Mouse (Mus musculus) midbrain, embryonic 14.5 days (tissue): ENCODE data around the gene Ube4a. TPM values are rescaled to one million over a fixed set of nuclear protein-coding genes. Genes with fewer than 3 reads are reported as not detected.
A peak's percentile ranks its signal among the peaks of the same experiment; 100 is the strongest.

Experiments
- ATAC-seq: fragments of 200-750 bp; cut with Nextera tagmentation; 2 replicates; pipeline ENCODE4 v1.8.0; 2017; ENCODE audit warnings: moderate number of reproducible peaks, moderate library complexity; ENCODE audit not compliant: low FRiP score, low TSS enrichment
- DNase-seq: peaks from one replicate; pipeline ENCODE4 v3.0.0-alpha.2; 2015
- H3K27ac ChIP-seq: fragments of 300-500 bp; sonication (generic); replicated peaks from 2 replicates; pipeline ENCODE4 v1.5.1; 2014; ENCODE audit warnings: mild to moderate bottlenecking, low read depth, low read length, moderate library complexity
- H3K27me3 ChIP-seq: fragments of 300-500 bp; sonication (generic); 2 replicates; pipeline ENCODE4 v1.6.1; 2014; ENCODE audit warnings: low read length, control low read depth, mixed read lengths; ENCODE audit not compliant: control insufficient read depth, insufficient read depth
- H3K36me3 ChIP-seq: fragments of 300-500 bp; sonication (generic); 2 replicates; pipeline ENCODE4 v1.6.1; 2014; ENCODE audit warnings: low read length, control low read depth; ENCODE audit not compliant: control insufficient read depth, insufficient read depth
- H3K4me1 ChIP-seq: fragments of 300-500 bp; sonication (generic); 2 replicates; pipeline ENCODE4 v1.6.1; 2014; ENCODE audit warnings: mild to moderate bottlenecking, antibody characterized with exemption, low read length, control low read depth; ENCODE audit not compliant: control insufficient read depth, insufficient read depth
- H3K4me2 ChIP-seq: fragments of 300-500 bp; sonication (generic); 2 replicates; pipeline ENCODE4 v1.6.1; 2014; ENCODE audit warnings: mild to moderate bottlenecking, low read length, moderate library complexity
- H3K4me3 ChIP-seq: fragments of 300-500 bp; sonication (generic); replicated peaks from 2 replicates; pipeline ENCODE4 v1.5.1; 2014; ENCODE audit warnings: low read depth, low read length
- H3K9ac ChIP-seq: fragments of 300-500 bp; sonication (generic); replicated peaks from 2 replicates; pipeline ENCODE4 v1.6.1; 2014; ENCODE audit warnings: mild to moderate bottlenecking, low read length, moderate library complexity
- H3K9me3 ChIP-seq: fragments of 300-500 bp; sonication (generic); 2 replicates; pipeline ENCODE4 v1.6.1; 2016; ENCODE audit warnings: low read length, control low read depth, mixed read lengths; ENCODE audit not compliant: control insufficient read depth
- WGBS: fragments of 180-500 bp; shearing (Covaris S2); extraction: QIAGEN DNeasy Blood & Tissue Kit; methylation state at CpG from one replicate; pipeline ENCODE4 v1.1.7; 2014; 5-methylcytosine and 5-hydroxymethylcytosine counted together
- polyA plus RNA-seq: library from polyadenylated mRNA; unstranded; fragments of >200 nt; fragmentation: Nextera tagmentation; extraction: Ambion mirVana; gene quantifications from 2 replicates; pipeline ENCODE4 v1.2.1, GENCODE M21; 2014

Gene Ube4a
- polyA plus RNA-seq, 1 experiment from 2014 or later = 59.0 TPM

- H3K27ac ChIP-seq = no peak overlapping the region
- H3K9ac ChIP-seq = no peak overlapping the region
- DNase-seq (no peak), ATAC-seq (no peak)
- H3K27me3 ChIP-seq = no peaks in the 10 kb centered on the region
- H3K36me3 ChIP-seq = peaks cover 94% of the 10 kb centered on the region
- H3K9me3 ChIP-seq = no peaks in the 10 kb centered on the region
- WGBS = 94% methylated on average over 4 of the region's 4 CpGs
- no peaks in the 10 kb centered on the region for H3K4me1 ChIP-seq
- no peak overlapping the region for H3K4me3 ChIP-seq
- H3K4me2 ChIP-seq = no peak overlapping the region
Observed at GRCm38 (mm10) chr9:44941756-44942155, 23.6 kb downstream of the Ube4a start.

- H3K9me3 ChIP-seq = no peaks in the 10 kb centered on the region
- peak overlapping the region; percentile 96 for H3K4me3 ChIP-seq
- 0 out of 2 replicates have a peak, but pooled peaks cover 9% of the 10 kb centered on the region for H3K36me3 ChIP-seq
- H3K27me3 ChIP-seq = no peaks in the 10 kb centered on the region
- peak overlapping the region; percentile 89 for H3K27ac ChIP-seq
- peaks cover 12% of the 10 kb centered on the region for H3K4me1 ChIP-seq
- H3K9ac ChIP-seq = no peak overlapping the region
- peak; percentile 14 for DNase-seq
- ATAC-seq = no peak
- WGBS = 68% methylated on average over 2 of the region's 2 CpGs
- peak overlapping the region; percentile 93 for H3K4me2 ChIP-seq
Observed at GRCm38 (mm10) chr9:44921543-44921942, 43.9 kb downstream of the Ube4a start.

GRCm38 (mm10) chr9:44921123-44921468 lies 44.3 kb downstream of the Ube4a start:
- peaks cover 12% of the 10 kb centered on the region for H3K4me1 ChIP-seq
- ATAC-seq = peak; percentile 86
- H3K27me3 ChIP-seq = no peaks in the 10 kb centered on the region
- peak overlapping the region; percentile 36; the same call in 1 of the 2 replicates for H3K9ac ChIP-seq
- H3K4me3 ChIP-seq = peak overlapping the region; percentile 96
- H3K9me3 ChIP-seq = no peaks in the 10 kb centered on the region
- H3K4me2 ChIP-seq = peak overlapping the region; percentile 93
- DNase-seq = no peak
- WGBS = 2% methylated on average over 8 of the region's 8 CpGs
- H3K36me3 ChIP-seq = 0 out of 2 replicates have a peak, but pooled peaks cover 9% of the 10 kb centered on the region
- H3K27ac ChIP-seq = peak overlapping the region; percentile 89

GRCm38 (mm10) chr9:44920374-44921122 lies 44.9 kb downstream of the Ube4a start, which contains the start of gene Atp5l:
Gene Atp5l (minus strand): TSS chr9:44920742.
- H3K27ac ChIP-seq = peak within 1 kb of the TSS; percentile 89
- peak within 1 kb of the TSS; percentile 93 for H3K4me2 ChIP-seq
- no peaks in the 10 kb centered on the region for H3K27me3 ChIP-seq
- DNase-seq (peak; percentile 98), ATAC-seq (peak; percentile 84)
- peak within 1 kb of the TSS; percentile 96 for H3K4me3 ChIP-seq
- no peaks in the 10 kb centered on the region for H3K9me3 ChIP-seq
- 0 out of 2 replicates have a peak, but pooled peaks cover 9% of the 10 kb centered on the region for H3K36me3 ChIP-seq
- H3K9ac ChIP-seq = peak within 1 kb of the TSS; percentile 90
- H3K4me1 ChIP-seq = peaks cover 12% of the 10 kb centered on the region
- WGBS = under 1% methylated on average over 48 of the region's 48 CpGs

- no peak overlapping the region for H3K27ac ChIP-seq
- no peaks in the 10 kb centered on the region for H3K27me3 ChIP-seq
- H3K9me3 ChIP-seq = no peaks in the 10 kb centered on the region
- ATAC-seq = no peak
- H3K4me1 ChIP-seq = peaks cover 12% of the 10 kb centered on the region
- H3K4me2 ChIP-seq = peak overlapping the region; percentile 93
- no peak for DNase-seq
- WGBS = 43% methylated on average over 2 of the region's 2 CpGs
- 0 out of 2 replicates have a peak, but pooled peaks cover 2% of the 10 kb centered on the region for H3K36me3 ChIP-seq
- peak overlapping the region; percentile 96 for H3K4me3 ChIP-seq
- peak overlapping the region; percentile 90 for H3K9ac ChIP-seq
Observed at GRCm38 (mm10) chr9:44919606-44920005, 45.8 kb downstream of the Ube4a start.

- peak; percentile 61 for DNase-seq
- Histone ChIP-seq H3K9me3 (no peaks in the 10 kb centered on the region), H3K36me3 (peaks cover 17% of the 10 kb centered on the region), H3K9ac (no peak overlapping the region), H3K4me2 (no peak overlapping the region), H3K4me1 (peaks cover 12% of the 10 kb centered on the region), H3K4me3 (no peak overlapping the region), H3K27me3 (no peaks in the 10 kb centered on the region), H3K27ac (no peak overlapping the region)
- 47% methylated on average over 1 of the region's 1 CpGs for WGBS
- no peak for ATAC-seq
Observed at GRCm38 (mm10) chr9:44916196-44916595, 49.2 kb downstream of the Ube4a start.

- Histone ChIP-seq H3K27me3 (no peaks in the 10 kb centered on the region), H3K9ac (no peak overlapping the region), H3K9me3 (no peaks in the 10 kb centered on the region), H3K4me1 (peaks cover 8% of the 10 kb centered on the region), H3K4me2 (no peak overlapping the region), H3K27ac (no peak overlapping the region), H3K4me3 (no peak overlapping the region), H3K36me3 (peaks cover 24% of the 10 kb centered on the region)
- peak; percentile 21 for DNase-seq
- ATAC-seq = no peak
- WGBS = 40% methylated on average over 4 of the region's 4 CpGs
Observed at GRCm38 (mm10) chr9:44914706-44915105, 50.7 kb downstream of the Ube4a start.

- no peak for DNase-seq
- no peaks in the 10 kb centered on the region for H3K9me3 ChIP-seq
- H3K9ac ChIP-seq = no peak overlapping the region
- no peak overlapping the region for H3K27ac ChIP-seq
- ATAC-seq = no peak
- H3K27me3 ChIP-seq = no peaks in the 10 kb centered on the region
- no peak overlapping the region for H3K4me3 ChIP-seq
- H3K36me3 ChIP-seq = peaks cover 24% of the 10 kb centered on the region
- 97% methylated on average over 4 of the region's 4 CpGs for WGBS
- no peak overlapping the region for H3K4me2 ChIP-seq
- no peaks in the 10 kb centered on the region for H3K4me1 ChIP-seq
Observed at GRCm38 (mm10) chr9:44911365-44911764, 54.0 kb downstream of the Ube4a start.

- no peaks in the 10 kb centered on the region for H3K9me3 ChIP-seq
- no peaks in the 10 kb centered on the region for H3K4me1 ChIP-seq
- no peak overlapping the region for H3K4me3 ChIP-seq
- no peaks in the 10 kb centered on the region for H3K27me3 ChIP-seq
- WGBS = 84% methylated on average over 4 of the region's 4 CpGs
- no peak overlapping the region for H3K4me2 ChIP-seq
- peaks cover 2% of the 10 kb centered on the region; the same call in 1 of the 2 replicates for H3K36me3 ChIP-seq
- DNase-seq = no peak
- ATAC-seq = no peak
- H3K9ac ChIP-seq = no peak overlapping the region
- H3K27ac ChIP-seq = no peak overlapping the region
Observed at GRCm38 (mm10) chr9:44905620-44906019, 59.8 kb downstream of the Ube4a start.
